Mouse (Mus musculus) thymus, postnatal 0 days (tissue): ENCODE data around the gene Ppp1r11. TPM values are rescaled to one million over a fixed set of nuclear protein-coding genes. Genes with fewer than 3 reads are reported as not detected.

ENCODE experiments used
- DNase-seq: peaks from one replicate; pipeline ENCODE4 v3.0.0-alpha.2; 2015; ENCODE audit warnings: low spot score
- polyA plus RNA-seq: library from polyadenylated mRNA; unstranded; fragments of >200 nt; fragmentation: Nextera tagmentation; extraction: Ambion mirVana; gene quantifications from 2 replicates; pipeline ENCODE4 v1.2.1, GENCODE M21; 2015

Ppp1r11 gene
- polyA plus RNA-seq, 1 experiment from 2014 or later, result 145 TPM

DNA sequence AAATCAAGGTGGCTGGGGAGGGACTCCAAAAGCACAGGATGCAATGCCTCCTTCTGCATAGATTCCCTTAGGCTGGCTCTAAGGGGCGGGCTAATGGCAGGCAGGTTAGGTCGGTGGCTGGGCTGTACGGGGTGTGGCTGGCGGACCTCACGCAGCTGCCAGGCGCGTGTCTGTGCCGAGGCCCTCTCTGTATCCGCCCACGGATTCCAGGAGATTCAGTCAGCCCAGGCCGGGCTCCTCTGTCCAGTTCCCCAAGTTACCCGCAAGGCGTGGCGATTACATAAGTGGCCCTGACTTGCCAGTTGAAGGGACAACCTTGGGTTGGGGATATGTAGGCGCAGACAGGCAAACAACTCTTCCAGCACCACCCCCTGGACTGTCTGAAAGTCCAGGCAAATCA lies 31.3 kb downstream of the Ppp1r11 start:
- no peak for DNase-seq

DNA sequence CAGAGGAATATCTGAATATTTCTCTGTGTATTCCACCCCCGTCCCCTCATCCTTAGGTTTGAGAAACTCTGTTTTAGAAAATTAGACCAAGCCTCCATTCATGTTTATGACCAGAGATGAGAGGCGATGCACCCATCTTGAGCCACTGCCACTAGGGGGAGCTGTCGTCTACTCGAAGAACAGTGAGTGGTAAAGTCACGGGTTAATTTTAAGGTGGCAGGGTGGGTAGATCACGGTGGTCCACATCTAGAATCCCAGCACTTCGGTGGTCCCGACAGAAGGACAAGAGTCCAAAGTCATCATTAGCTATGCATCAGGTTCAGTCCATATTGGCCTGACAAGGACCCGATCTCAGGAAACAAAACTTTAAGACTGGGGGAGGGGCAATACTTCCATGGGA lies 36.5 kb downstream of the Ppp1r11 start:
- DNase-seq, result peak; percentile 63

DNA sequence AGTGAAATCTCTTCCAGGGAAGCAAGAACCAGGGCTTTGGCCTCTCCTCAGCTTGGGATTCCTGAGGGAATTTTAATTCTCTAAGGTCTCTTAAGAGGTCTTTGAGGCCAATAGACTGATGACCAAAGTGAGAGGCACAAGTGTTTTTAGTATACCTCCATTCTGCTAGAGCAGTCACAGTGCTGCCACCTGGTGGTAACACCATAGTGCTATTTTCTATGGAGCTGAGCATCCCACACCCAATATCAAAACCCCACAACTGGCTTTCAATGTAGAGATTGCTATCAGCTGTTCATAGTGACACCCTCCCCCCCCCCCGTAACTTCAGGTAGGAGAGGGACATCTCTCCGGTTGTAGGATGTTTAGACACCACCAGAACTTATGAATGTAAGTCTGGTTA lies 37.4 kb downstream of the Ppp1r11 start:
- peak; percentile 72 for DNase-seq

DNA sequence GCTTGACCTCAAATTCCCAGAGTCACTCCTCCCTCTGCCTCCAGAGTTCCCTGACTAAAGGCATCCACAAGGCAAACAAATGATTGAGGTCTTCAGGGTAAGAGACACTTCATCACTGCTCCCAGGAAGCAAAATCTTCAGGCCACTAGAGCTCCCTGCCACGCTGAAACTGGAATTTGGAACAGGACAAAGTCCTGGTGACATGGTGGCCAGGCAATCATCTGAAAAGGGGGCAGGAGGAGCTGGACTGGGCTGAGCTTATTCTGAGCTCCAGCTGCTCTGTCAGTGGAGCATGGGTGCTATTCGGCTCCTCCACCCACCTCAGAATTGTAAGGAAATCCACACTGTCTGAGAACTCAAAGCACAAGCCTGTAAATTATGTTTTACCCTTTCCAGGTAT lies 39.5 kb downstream of the Ppp1r11 start:
- no peak for DNase-seq

DNA sequence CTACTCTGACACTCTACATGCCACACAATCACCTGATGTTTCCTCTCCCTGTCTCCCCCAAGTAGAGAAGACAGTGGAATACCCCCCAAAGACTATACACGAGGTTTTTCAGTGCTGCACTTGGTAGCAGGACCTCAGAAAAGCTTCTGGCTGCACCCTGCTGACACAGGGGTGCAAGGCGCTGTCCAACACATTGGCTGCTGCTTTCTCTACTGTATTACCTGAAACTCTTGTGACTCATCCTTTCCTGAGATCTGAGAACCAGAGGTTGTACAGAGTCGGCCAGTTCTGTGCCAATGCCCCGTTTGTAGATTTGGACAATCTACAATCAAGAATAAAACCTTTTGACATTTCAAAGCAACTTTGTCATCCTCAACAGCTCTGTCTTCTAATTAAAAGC lies 41.7 kb downstream of the Ppp1r11 start:
- no peak for DNase-seq

DNA sequence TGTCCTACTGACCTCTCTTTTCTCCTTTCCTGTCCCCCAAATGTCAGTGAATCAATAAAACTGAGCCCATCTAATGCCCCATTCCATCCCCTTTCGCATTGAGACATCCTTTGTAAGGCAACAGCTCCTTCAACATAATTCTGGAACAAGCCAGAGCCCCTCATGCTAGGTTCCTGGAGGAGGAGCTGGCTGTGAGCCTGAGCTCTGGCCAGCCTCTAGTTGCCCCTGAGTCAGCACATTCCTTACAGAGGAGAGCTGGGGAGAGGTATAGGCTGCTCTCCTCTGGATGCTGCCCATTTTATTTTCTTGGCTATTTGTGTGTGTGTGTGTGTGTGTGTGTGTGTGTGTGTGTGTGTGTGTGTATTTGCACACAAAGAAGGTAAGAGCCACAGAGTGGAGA lies 43.3 kb downstream of the Ppp1r11 start:
- no peak for DNase-seq

DNA sequence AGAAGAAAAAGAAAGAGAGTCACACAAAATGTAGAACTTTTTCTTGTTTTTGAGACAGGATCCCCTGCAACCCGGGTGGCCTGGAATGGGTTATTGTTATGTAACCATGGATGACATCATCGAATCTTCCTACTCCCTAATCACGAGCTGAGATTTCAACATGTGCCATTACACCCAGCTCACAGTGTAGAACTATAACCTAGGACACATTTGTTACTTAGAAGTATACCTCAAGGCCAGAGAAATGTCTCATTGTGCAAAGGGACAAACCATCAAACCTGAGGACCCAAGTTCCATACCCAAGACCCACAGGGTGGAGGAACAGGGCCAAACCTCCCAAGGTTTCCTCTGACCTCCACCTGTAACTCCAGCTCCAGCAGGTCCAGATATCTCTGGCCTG lies 47.9 kb downstream of the Ppp1r11 start:
- DNase-seq, result no peak

DNA sequence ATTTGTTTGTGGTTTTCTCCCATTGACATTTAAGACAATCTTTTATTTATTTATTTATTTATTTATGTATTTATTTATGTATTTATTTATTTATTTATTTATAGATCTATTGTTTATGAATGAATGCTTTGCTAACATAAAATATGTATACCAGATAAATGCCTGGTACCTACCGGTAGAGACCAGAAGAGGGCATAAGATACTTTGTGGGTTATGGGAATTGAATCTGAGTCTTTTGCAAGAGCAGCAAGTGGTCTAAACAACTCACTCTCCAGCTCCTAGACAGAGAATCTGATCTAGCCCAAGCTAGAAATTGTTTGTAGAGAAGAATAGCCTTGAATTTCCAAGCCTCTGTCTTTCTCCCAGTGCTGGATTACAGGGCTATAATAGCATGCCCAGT lies 50.9 kb downstream of the Ppp1r11 start:
- DNase-seq, result peak; percentile 5

DNA sequence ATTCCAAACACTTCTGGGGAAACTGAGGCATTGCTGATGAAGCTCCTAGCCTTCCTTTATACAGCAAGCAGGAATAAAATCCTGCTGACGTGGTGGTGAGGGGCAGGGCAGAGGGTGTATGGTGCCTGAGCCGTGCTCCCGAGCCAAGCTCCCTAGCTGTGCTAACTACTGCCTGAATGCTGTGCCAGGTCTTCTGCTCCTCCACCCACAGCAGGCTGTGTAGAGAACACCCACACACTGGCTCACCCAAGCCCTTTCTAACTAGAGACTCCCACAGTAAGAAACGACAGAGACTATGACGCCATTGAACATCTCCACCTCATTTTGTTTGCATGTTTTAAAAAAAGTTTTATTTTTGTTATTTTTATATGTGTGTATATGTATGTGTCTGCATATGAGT lies 51.5 kb downstream of the Ppp1r11 start:
- no peak for DNase-seq

DNA sequence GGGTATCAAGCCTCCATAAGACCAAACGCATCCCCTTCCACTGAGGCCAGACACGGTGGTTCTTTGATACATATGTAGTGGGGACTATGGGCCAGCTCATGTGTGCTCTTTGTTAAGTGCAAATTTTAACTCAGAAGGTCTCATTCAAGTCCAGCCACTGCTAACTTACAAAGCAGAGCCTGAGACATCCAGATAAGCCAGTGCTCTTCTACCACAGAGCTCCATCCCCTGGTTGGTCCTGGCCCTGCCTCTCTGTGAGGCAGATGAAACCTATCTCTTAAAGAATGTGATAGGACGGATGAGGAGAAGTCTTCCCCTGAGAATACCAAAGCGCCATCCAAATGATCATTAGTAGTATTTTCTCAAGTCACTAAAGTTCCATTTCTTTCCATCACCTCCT lies 52.2 kb downstream of the Ppp1r11 start:
- DNase-seq, result no peak

Other genes starting within 250 kb of the Ppp1r11 start
- gene H2-M10.5, start 178.8 kb downstream of the Ppp1r11 start, polyA plus RNA-seq, result 0.61 and 0.82 TPM in 2 replicates
- not detected in 2 replicates for gene H2-M10.6, start 139.6 kb downstream of the Ppp1r11 start, polyA plus RNA-seq
- 17.9 and 19.9 TPM in 2 replicates for gene Trim26, start 114.6 kb downstream of the Ppp1r11 start, polyA plus RNA-seq
- gene Trim15, start 84.5 kb downstream of the Ppp1r11 start, polyA plus RNA-seq, result 0.08 and 0.09 TPM in 2 replicates
- gene Trim10, start 82.2 kb downstream of the Ppp1r11 start, polyA plus RNA-seq, result 0.09 and 0.24 TPM in 2 replicates
- gene Trim40, start 61.6 kb downstream of the Ppp1r11 start, polyA plus RNA-seq, result 0.16 and 0.28 TPM in 2 replicates
- 0.16 and 0.19 TPM in 2 replicates for gene Trim31, start 53.6 kb downstream of the Ppp1r11 start, polyA plus RNA-seq
- 0.42 and 0.45 TPM in 2 replicates for gene Rnf39, start 8.8 kb downstream of the Ppp1r11 start, polyA plus RNA-seq
- gene Znrd1, start 6.8 kb upstream of the Ppp1r11 start, polyA plus RNA-seq, result 121 and 135 TPM in 2 replicates
- gene Znrd1as, start 6.9 kb upstream of the Ppp1r11 start, polyA plus RNA-seq, result 5.4 and 5.9 TPM in 2 replicates
- gene 2410137M14Rik, start 29.5 kb upstream of the Ppp1r11 start, polyA plus RNA-seq, result not detected in 2 replicates
- gene H2-M5, start 37.8 kb upstream of the Ppp1r11 start, polyA plus RNA-seq, result 0.09 and 0.10 TPM in 2 replicates
- 3.4 and 3.9 TPM in 2 replicates for gene Zfp57, start 49.4 kb upstream of the Ppp1r11 start, polyA plus RNA-seq
- gene Mog, start 71.7 kb upstream of the Ppp1r11 start, polyA plus RNA-seq, result not detected in 2 replicates
- 2.4 and 6.8 TPM in 2 replicates for gene Gabbr1, start 94.2 kb upstream of the Ppp1r11 start, polyA plus RNA-seq
- gene Olfr90, start 136.8 kb upstream of the Ppp1r11 start, polyA plus RNA-seq, result not detected in 2 replicates
- gene Olfr91, start 146.5 kb upstream of the Ppp1r11 start, polyA plus RNA-seq, result not detected in 2 replicates
- not detected in 2 replicates for gene Olfr92, start 168.3 kb upstream of the Ppp1r11 start, polyA plus RNA-seq
- gene Olfr93, start 209.8 kb upstream of the Ppp1r11 start, polyA plus RNA-seq, result not detected in 2 replicates
- 83.6 and 90.3 TPM in 2 replicates for gene Ubd, start 242.2 kb upstream of the Ppp1r11 start, polyA plus RNA-seq
- not detected in 2 replicates for gene Olfr94, start 249.3 kb upstream of the Ppp1r11 start, polyA plus RNA-seq